Mouse (Mus musculus) CH12.LX (cell line): ENCODE data around the gene Ppfia2. TPM values are rescaled to one million over a fixed set of nuclear protein-coding genes. Genes with fewer than 3 reads are reported as not detected.

Source experiments
- DNase-seq: peaks from one replicate; pipeline ENCODE4 v3.0.0-alpha.2; 2013; ENCODE audit errors: extremely low read depth
- H3K27ac ChIP-seq: 2 replicates; pipeline ENCODE4 v1.5.1; 2012; ENCODE audit warnings: low read depth, mild to moderate bottlenecking, control low read depth, moderate library complexity; ENCODE audit not compliant: insufficient read depth
- H3K27me3 ChIP-seq: replicated peaks from 2 replicates; pipeline ENCODE3; 2012; ENCODE audit warnings: inconsistent platforms
- H3K36me3 ChIP-seq, 2 experiments: replicated peaks in 1 of 2; 2 replicates each; pipeline versions ENCODE3 to v1.6.1; 2012; ENCODE audit warnings: inconsistent platforms in 1 of 2, low read length in 1 of 2, mild to moderate bottlenecking in 1 of 2, mixed read lengths in 1 of 2, moderate library complexity in 1 of 2; ENCODE audit not compliant: control insufficient read depth in 1 of 2, insufficient read depth in 1 of 2
- H3K4me1 ChIP-seq, 2 experiments: 2 replicates each; pipeline ENCODE4 v1.6.1; 2012; ENCODE audit warnings: inconsistent platforms in 1 of 2, moderate library complexity in 1 of 2; ENCODE audit not compliant: insufficient read depth in 2 of 2, control insufficient read depth in 1 of 2
- H3K4me2 ChIP-seq: 2 replicates; pipeline ENCODE4 v1.6.1; 2012; ENCODE audit warnings: low read depth, mild to moderate bottlenecking, control low read depth; ENCODE audit not compliant: poor library complexity, insufficient read depth, severe bottlenecking
- H3K4me3 ChIP-seq, 3 experiments: fragments of 150-350 bp in 1 of 3; sonication (generic) in 1 of 3; replicated peaks in 1 of 3; 2 replicates each; pipeline versions ENCODE3 to v1.5.1; 2011 to 2012; ENCODE audit warnings: low read depth in 2 of 3, low read length in 2 of 3, mild to moderate bottlenecking in 2 of 3, moderate library complexity in 2 of 3, control low read depth in 1 of 3, improper control_type of control experiment in 1 of 3, inconsistent platforms in 1 of 3, mixed read lengths in 1 of 3; ENCODE audit not compliant: poor library complexity in 1 of 3
- H3K79me2 ChIP-seq: replicated peaks from 2 replicates; pipeline ENCODE4 v1.6.1; 2012; ENCODE audit warnings: mild to moderate bottlenecking, moderate library complexity; ENCODE audit not compliant: control insufficient read depth, poor library complexity, insufficient read depth, severe bottlenecking; ENCODE audit errors: extremely low read depth
- H3K9ac ChIP-seq: 2 replicates; pipeline ENCODE4 v1.6.1; 2012; ENCODE audit warnings: low read depth, mild to moderate bottlenecking, control low read depth, moderate library complexity; ENCODE audit not compliant: insufficient read depth
- H3K9me3 ChIP-seq: replicated peaks from 2 replicates; pipeline ENCODE3; 2012; ENCODE audit warnings: low read length, inconsistent platforms, mixed read lengths
- CHD1 ChIP-seq: IDR thresholded peaks from 2 replicates; pipeline ENCODE4 v1.6.1; 2012; ENCODE audit warnings: low read depth, low read length, improper control_type of control experiment, inconsistent platforms
- CHD2 ChIP-seq: IDR thresholded peaks from 2 replicates; pipeline ENCODE4 v1.6.1; 2011; ENCODE audit warnings: low read length, improper control_type of control experiment
- CTCF ChIP-seq, 2 experiments: IDR thresholded peaks in 1 of 2; conservative IDR thresholded peaks in 1 of 2; 2 replicates each; pipeline ENCODE4 v1.5.1; 2011 to 2012; ENCODE audit warnings: low read depth in 2 of 2, low read length in 2 of 2, improper control_type of control experiment in 1 of 2, inconsistent platforms in 1 of 2, mild to moderate bottlenecking in 1 of 2, moderate library complexity in 1 of 2
- E2F4 ChIP-seq: IDR thresholded peaks from 2 replicates; pipeline ENCODE4 v1.6.1; 2011; ENCODE audit warnings: low read depth, low read length, improper control_type of control experiment; ENCODE audit not compliant: insufficient replicate concordance
- EP300 ChIP-seq: IDR thresholded peaks from 2 replicates; pipeline ENCODE4 v1.6.1; 2011; ENCODE audit warnings: low read length, improper control_type of control experiment
- HCFC1 ChIP-seq: IDR thresholded peaks from 2 replicates; pipeline ENCODE4 v1.6.1; 2012; ENCODE audit warnings: low read depth, mild to moderate bottlenecking, inconsistent platforms, low read length, improper control_type of control experiment
- JUN ChIP-seq: IDR thresholded peaks from 2 replicates; pipeline ENCODE4 v1.6.1; 2011; ENCODE audit warnings: low read depth, mild to moderate bottlenecking, low read length, improper control_type of control experiment, moderate library complexity; ENCODE audit not compliant: insufficient read depth
- KAT2A ChIP-seq: IDR thresholded peaks from 2 replicates; pipeline ENCODE4 v1.6.1; 2012; ENCODE audit warnings: low read length, improper control_type of control experiment, inconsistent platforms; ENCODE audit not compliant: insufficient replicate concordance
- MAX ChIP-seq: IDR thresholded peaks from 2 replicates; pipeline ENCODE4 v1.6.1; 2011; ENCODE audit warnings: low read length, improper control_type of control experiment
- NELFE ChIP-seq: IDR thresholded peaks from 2 replicates; pipeline ENCODE4 v1.6.1; 2011; ENCODE audit warnings: low read depth, low read length, improper control_type of control experiment
- PAX5 ChIP-seq: IDR thresholded peaks from 2 replicates; pipeline ENCODE4 v1.6.1; 2012; ENCODE audit warnings: low read length, inconsistent platforms, mixed read lengths
- POLR2AphosphoS2 ChIP-seq: IDR thresholded peaks from 2 replicates; pipeline ENCODE4 v1.6.1; 2011; ENCODE audit warnings: low read depth, low read length, improper control_type of control experiment
- RAD21 ChIP-seq: IDR thresholded peaks from 2 replicates; pipeline ENCODE4 v1.6.1; 2011; ENCODE audit warnings: low read depth, mild to moderate bottlenecking, low read length, improper control_type of control experiment, moderate library complexity
- SIN3A ChIP-seq: IDR thresholded peaks from 2 replicates; pipeline ENCODE4 v1.6.1; 2012; ENCODE audit warnings: low read length, improper control_type of control experiment, inconsistent platforms
- UBTF ChIP-seq: IDR thresholded peaks from 2 replicates; pipeline ENCODE4 v1.6.1; 2012; ENCODE audit warnings: low read depth, mild to moderate bottlenecking, inconsistent platforms, low read length, improper control_type of control experiment, moderate library complexity
- USF2 ChIP-seq: conservative IDR thresholded peaks from 2 replicates; pipeline ENCODE4 v1.6.1; 2011; ENCODE audit warnings: low read depth, low read length, improper control_type of control experiment
- ZC3H11A ChIP-seq: IDR thresholded peaks from 2 replicates; pipeline ENCODE4 v1.6.1; 2012; ENCODE audit warnings: low read depth, mild to moderate bottlenecking, inconsistent platforms, low read length, improper control_type of control experiment
- ZMIZ1 ChIP-seq: IDR thresholded peaks from 2 replicates; pipeline ENCODE4 v1.6.1; 2012; ENCODE audit warnings: low read depth, mild to moderate bottlenecking, inconsistent platforms, low read length, improper control_type of control experiment
- dilution Hi-C: fragments of 300-500 bp; cut with MboI; formaldehyde crosslinking; loops from 2 replicates; pipeline ENCODE4 v1.14.3; 2020; ENCODE audit warnings: low sequenced_read_pairs; ENCODE audit not compliant: extremely low pct_unique_long_range_greater_than_20kb, extremely low pct_ligation_motif_present
- in situ Hi-C: fragments of 300-500 bp; cut with MboI; formaldehyde crosslinking; loops from 3 replicates; pipeline ENCODE4 v1.14.3; 2019; ENCODE audit warnings: low sequenced_read_pairs, low pct_ligation_motif_present, low pct_unique_long_range_greater_than_20kb, mixed read lengths
- polyA plus RNA-seq: library from polyadenylated mRNA; unstranded; fragments of >175 nt; gene quantifications from 2 replicates; pipeline ENCODE4 v1.2.1, GENCODE M21; 2012; ENCODE audit warnings: low read depth; ENCODE audit not compliant: insufficient read length
- total RNA-seq, 2 experiments: library from RNA; depleted of rRNA; stranded (reverse); fragments of 300-350 nt in 1 of 2; fragments of >200 nt in 1 of 2; gene quantifications; 2 replicates each; pipeline ENCODE4 v1.2.3; 2012 to 2014

Ppfia2 gene
- total and polyA plus RNA-seq, 3 experiments, result not detected

- dilution Hi-C loops (no loop called here), in situ Hi-C loops (loop anchor here (25.0 kb wide), 1 partner anchor 723 kb away; no protein-coding TSS in a partner anchor)
- H3K9ac ChIP-seq, result no peak overlapping the region
- no peaks in the 10 kb centered on the region for H3K79me2 ChIP-seq
- no peaks in the 10 kb centered on the region for H3K4me1 ChIP-seq
- H3K4me2 ChIP-seq, result no peak overlapping the region
- DNase-seq, result no peak
- no peak overlapping the region for H3K4me3 ChIP-seq
- TF ChIP-seq CHD2 (no peak), USF2 (no peak), CHD1 (no peak), ZC3H11A (no peak), CTCF (conservative IDR thresholded peaks at IDR 0.05 in 1 of 2, IDR thresholded peaks at IDR 0.05 in 1 of 2; ENCODE audit: low read depth in 2 of 2, low read length in 2 of 2) (peak in 1 of 2 experiments; percentile 50; a peak in 2 of 4 replicates), ZMIZ1 (no peak), UBTF (no peak), JUN (no peak), HCFC1 (no peak), KAT2A (no peak), RAD21 (peak; percentile 49), NELFE (no peak), POLR2AphosphoS2 (no peak), E2F4 (no peak), SIN3A (no peak)
- no peaks in the 10 kb centered on the region for H3K36me3 ChIP-seq
- H3K27me3 ChIP-seq, result no peaks in the 10 kb centered on the region
- peaks cover 28% of the 10 kb centered on the region for H3K9me3 ChIP-seq
- no peak overlapping the region for H3K27ac ChIP-seq
These were observed 115.4 kb downstream of the Ppfia2 start for GRCm38 (mm10) chr10:106585476-106586080.

GRCm38 (mm10) chr10:106587817-106588216, 117.7 kb downstream of the Ppfia2 start:
- Histone ChIP-seq H3K27ac (no peak overlapping the region), H3K4me1 (no peaks in the 10 kb centered on the region), H3K9me3 (peaks cover 36% of the 10 kb centered on the region), H3K79me2 (no peaks in the 10 kb centered on the region), H3K27me3 (no peaks in the 10 kb centered on the region), H3K4me2 (no peak overlapping the region), H3K9ac (no peak overlapping the region), H3K4me3 (no peak overlapping the region), H3K36me3 (no peaks in the 10 kb centered on the region)
- TF ChIP-seq EP300 (no peak), HCFC1 (no peak), SIN3A (no peak), PAX5 (no peak), ZMIZ1 (no peak), MAX (no peak), NELFE (no peak), POLR2AphosphoS2 (no peak), E2F4 (no peak)
- no peak for DNase-seq
- in situ Hi-C loops, result loop anchor here (25.0 kb wide), 1 partner anchor 726 kb away; no protein-coding TSS in a partner anchor
- dilution Hi-C loops, result no loop called here
